Comparison of ENCODE assay signal across 7 mouse cellular contexts in the genomic region with DNA sequence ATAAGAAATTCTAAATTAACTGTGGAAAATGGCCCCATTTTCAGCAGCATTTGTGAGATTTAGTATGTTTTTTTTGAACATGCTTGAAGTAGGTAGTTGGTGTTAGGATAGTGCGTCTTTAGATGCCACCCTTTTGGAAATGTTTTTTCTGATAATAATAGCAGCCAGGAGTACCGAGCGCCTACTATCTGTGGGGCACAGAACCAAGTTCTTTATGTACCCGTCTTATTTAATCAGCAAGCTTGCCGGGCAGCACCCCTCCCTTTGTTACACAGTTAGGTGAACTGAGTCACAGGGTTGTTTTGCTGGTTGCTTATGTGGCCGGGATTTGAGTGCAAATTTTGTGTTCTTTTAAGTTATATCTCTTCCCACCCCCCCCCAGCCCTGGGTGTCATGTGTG. TPM values are rescaled to one million over a fixed set of nuclear protein-coding genes. Genes with fewer than 3 reads are reported as not detected.
DNase-seq lines count a peak whose midpoint lies in the region; ATAC-seq lines count a peak whose summit lies in the region.

No protein-coding gene starts in this region.

- peak overlapping the region; percentile 94 for H3K4me3 ChIP-seq in forebrain, embryonic 12.5 days (replicated peaks)
- H3K4me3 ChIP-seq in liver, embryonic 13.5 days (replicated peaks) = peak overlapping the region; percentile 90

- H3K9ac ChIP-seq in forebrain, embryonic 12.5 days = peak overlapping the region; percentile 94; the same call in 1 of the 2 replicates
- H3K9ac ChIP-seq in liver, embryonic 13.5 days = peak overlapping the region; percentile 98

- no peaks in the 10 kb centered on the region for H3K27me3 ChIP-seq in forebrain, embryonic 12.5 days
- H3K27me3 ChIP-seq in liver, embryonic 13.5 days = no peaks in the 10 kb centered on the region

- H3K36me3 ChIP-seq in forebrain, embryonic 12.5 days (replicated peaks) = peaks cover 60% of the 10 kb centered on the region
- peaks cover 73% of the 10 kb centered on the region for H3K36me3 ChIP-seq in liver, embryonic 13.5 days

- no peaks in the 10 kb centered on the region for H3K9me3 ChIP-seq in forebrain, embryonic 12.5 days
- no peaks in the 10 kb centered on the region for H3K9me3 ChIP-seq in liver, embryonic 13.5 days (replicated peaks)

- H3K27ac ChIP-seq in forebrain, embryonic 12.5 days = no peak overlapping the region
- peak overlapping the region; percentile 95 for H3K27ac ChIP-seq in liver, embryonic 13.5 days

- 78% methylated on average over 6 of the region's 6 CpGs for WGBS in forebrain, embryonic 12.5 days
- WGBS in liver, embryonic 13.5 days (ENCODE audit: insufficient replicate concordance) = 16% methylated on average over 6 of the region's 6 CpGs

- peak overlapping the region; percentile 92 for H3K4me2 ChIP-seq in forebrain, embryonic 12.5 days
- H3K4me2 ChIP-seq in liver, embryonic 13.5 days = peak overlapping the region; percentile 84

- ATAC-seq in forebrain, embryonic 12.5 days (ENCODE audit: low FRiP score) = no peak
- peak; percentile 56 for ATAC-seq in liver, embryonic 13.5 days (ENCODE audit: low read depth)

- peak; percentile 39 for DNase-seq in testis, postnatal 10 days (ENCODE audit: low spot score)
- no peak for DNase-seq in testis, postnatal 14 days (ENCODE audit: low spot score)
- peak; percentile 66 for DNase-seq in liver, embryonic 13.5 days
- DNase-seq in urinary bladder, adult 2 months (ENCODE audit: low spot score) = no peak
- DNase-seq in adipocyte (ENCODE audit: low spot score) = no peak
- DNase-seq in thymus, postnatal 0 days (ENCODE audit: low spot score) = no peak

- H3K4me1 ChIP-seq in forebrain, embryonic 12.5 days = peaks cover 16% of the 10 kb centered on the region
- H3K4me1 ChIP-seq in liver, embryonic 13.5 days (replicated peaks) = peaks cover 71% of the 10 kb centered on the region

RNA-seq across cellular contexts. Expression of a gene that starts 1.2 kb away (rescaled TPM):
- 62.9 and 66.4 TPM in 2 replicates for polyA plus RNA-seq in forebrain, embryonic 12.5 days (2016; fragmentation: Nextera tagmentation; extraction: Ambion mirVana)
- 45.6 and 48.2 TPM in 2 replicates for polyA plus RNA-seq in liver, embryonic 13.5 days (2015; fragmentation: Nextera tagmentation; extraction: Ambion mirVana)
- polyA plus RNA-seq in urinary bladder, adult 2 months (2012; rRNA removed) = 82.8 and 93.1 TPM in 2 replicates
- polyA plus RNA-seq in thymus, postnatal 0 days (2015; fragmentation: Nextera tagmentation; extraction: Ambion mirVana) = 42.6 and 44.8 TPM in 2 replicates

RNA-seq across cellular contexts. Expression of a gene that starts 19.3 kb away (rescaled TPM):
- 165 and 166 TPM in 2 replicates for polyA plus RNA-seq in forebrain, embryonic 12.5 days (2016; fragmentation: Nextera tagmentation; extraction: Ambion mirVana)
- polyA plus RNA-seq in liver, embryonic 13.5 days (2015; fragmentation: Nextera tagmentation; extraction: Ambion mirVana) = 79.1 and 83.0 TPM in 2 replicates
- polyA plus RNA-seq in urinary bladder, adult 2 months (2012; rRNA removed) = 160 and 166 TPM in 2 replicates
- 131 and 138 TPM in 2 replicates for polyA plus RNA-seq in thymus, postnatal 0 days (2015; fragmentation: Nextera tagmentation; extraction: Ambion mirVana)

RNA-seq across cellular contexts. Expression of a gene that starts 29.9 kb away (rescaled TPM):
- polyA plus RNA-seq in forebrain, embryonic 12.5 days (2016; fragmentation: Nextera tagmentation; extraction: Ambion mirVana) = 44.9 and 46.3 TPM in 2 replicates
- polyA plus RNA-seq in liver, embryonic 13.5 days (2015; fragmentation: Nextera tagmentation; extraction: Ambion mirVana) = 2.2 and 2.7 TPM in 2 replicates
- 12.1 and 19.8 TPM in 2 replicates for polyA plus RNA-seq in urinary bladder, adult 2 months (2012; rRNA removed)
- polyA plus RNA-seq in thymus, postnatal 0 days (2015; fragmentation: Nextera tagmentation; extraction: Ambion mirVana) = 15.2 and 15.4 TPM in 2 replicates

RNA-seq across cellular contexts. Expression of a gene that starts 35.5 kb away (rescaled TPM):
- not detected in 2 replicates for polyA plus RNA-seq in forebrain, embryonic 12.5 days (2016; fragmentation: Nextera tagmentation; extraction: Ambion mirVana)
- polyA plus RNA-seq in liver, embryonic 13.5 days (2015; fragmentation: Nextera tagmentation; extraction: Ambion mirVana) = not detected in 2 replicates
- not detected in 2 replicates for polyA plus RNA-seq in urinary bladder, adult 2 months (2012; rRNA removed)
- not detected in 2 replicates for polyA plus RNA-seq in thymus, postnatal 0 days (2015; fragmentation: Nextera tagmentation; extraction: Ambion mirVana)

RNA-seq across cellular contexts. Expression of a gene that starts 43.0 kb away (rescaled TPM):
- polyA plus RNA-seq in forebrain, embryonic 12.5 days (2016; fragmentation: Nextera tagmentation; extraction: Ambion mirVana) = 4.0 and 4.5 TPM in 2 replicates
- polyA plus RNA-seq in liver, embryonic 13.5 days (2015; fragmentation: Nextera tagmentation; extraction: Ambion mirVana) = 0.93 and 1.4 TPM in 2 replicates
- 9.5 and 9.6 TPM in 2 replicates for polyA plus RNA-seq in urinary bladder, adult 2 months (2012; rRNA removed)
- polyA plus RNA-seq in thymus, postnatal 0 days (2015; fragmentation: Nextera tagmentation; extraction: Ambion mirVana) = 3.8 and 4.4 TPM in 2 replicates

Comparison
In these comparisons a context has a peak if more than half of its experiments do, and no peak if none do; other contexts are left out.
1. DNase-seq: peak in testis, postnatal 10 days (single experiment) and liver, embryonic 13.5 days (single experiment); none in testis, postnatal 14 days (single experiment), urinary bladder, adult 2 months (single experiment), adipocyte (single experiment) and thymus, postnatal 0 days (single experiment).